Mouse (Mus musculus): ENCODE measurements around the gene Tor1aip2.

Tor1aip2 gene

GRCm38 (mm10) chr1:156070106-156070505 is 34.9 kb downstream of the Tor1aip2 start:
- Histone ChIP-seq H3K36me3 (ENCODE audit: control insufficient read depth, insufficient read depth, low read length, poor library complexity, severe bottlenecking) (peaks cover 3% of the 10 kb centered on the region), H3K27me3 (ENCODE audit: control insufficient read depth, insufficient read depth, low read length, poor library complexity, severe bottlenecking) (no peaks in the 10 kb centered on the region)
- no peak for DNase-seq (ENCODE audit: low read depth, low spot score)

- Histone ChIP-seq H3K36me3 (ENCODE audit: control insufficient read depth, insufficient read depth, low read length, poor library complexity, severe bottlenecking) (no peaks in the 10 kb centered on the region), H3K27me3 (ENCODE audit: control insufficient read depth, insufficient read depth, low read length, poor library complexity, severe bottlenecking) (no peaks in the 10 kb centered on the region)
- peak; percentile 14 for DNase-seq (ENCODE audit: low read depth, low spot score)
These were observed 38.1 kb downstream of the Tor1aip2 start for GRCm38 (mm10) chr1:156073169-156073821.

DNA sequence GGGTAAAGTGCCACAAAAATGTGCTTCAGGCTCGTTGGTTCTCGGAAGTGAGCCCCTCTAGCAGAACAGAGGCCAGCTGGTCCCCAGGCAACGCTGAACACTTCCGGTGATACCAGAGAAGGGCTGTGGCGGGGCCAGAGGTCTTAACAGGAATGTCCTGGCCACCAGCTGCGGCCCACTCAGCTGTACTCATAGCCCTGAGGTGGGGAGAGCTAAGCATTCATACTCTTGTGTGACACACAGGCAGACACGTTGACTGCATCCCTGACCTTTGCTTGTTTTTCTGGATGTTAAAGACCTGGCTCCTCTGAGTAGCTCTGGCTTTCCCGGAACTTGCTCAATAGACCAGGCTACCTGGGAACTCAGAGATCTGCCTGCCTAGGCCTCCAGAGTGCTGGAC is 39.4 kb downstream of the Tor1aip2 start:
- Histone ChIP-seq H3K36me3 (ENCODE audit: control insufficient read depth, insufficient read depth, low read length, poor library complexity, severe bottlenecking) (no peaks in the 10 kb centered on the region), H3K27me3 (ENCODE audit: control insufficient read depth, insufficient read depth, low read length, poor library complexity, severe bottlenecking) (no peaks in the 10 kb centered on the region)
- DNase-seq (ENCODE audit: low read depth, low spot score), result no peak

DNA sequence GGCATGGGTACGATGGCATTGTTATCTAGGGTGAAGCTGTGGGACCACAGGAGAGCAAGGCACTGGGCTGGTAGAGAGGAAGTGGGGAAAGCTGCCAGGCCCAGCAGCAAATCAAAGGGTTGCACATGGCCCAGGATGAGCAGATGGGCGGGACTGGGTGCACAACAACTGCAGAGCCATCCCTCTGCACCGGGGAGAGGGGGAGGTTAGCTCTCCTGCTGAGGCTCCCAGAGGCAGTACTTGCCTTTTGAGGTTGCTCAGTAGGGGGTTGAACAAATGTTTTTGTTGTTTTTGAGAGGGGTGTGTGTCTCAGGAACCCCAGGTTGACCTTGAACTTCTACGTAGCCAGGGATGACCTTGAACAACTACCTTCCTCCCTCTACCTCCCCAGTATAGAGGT is 41.3 kb downstream of the Tor1aip2 start:
- Histone ChIP-seq H3K36me3 (ENCODE audit: control insufficient read depth, insufficient read depth, low read length, poor library complexity, severe bottlenecking) (no peaks in the 10 kb centered on the region), H3K27me3 (ENCODE audit: control insufficient read depth, insufficient read depth, low read length, poor library complexity, severe bottlenecking) (no peaks in the 10 kb centered on the region)
- no peak for DNase-seq (ENCODE audit: low read depth, low spot score)

GRCm38 (mm10) chr1:156077655-156078054 is 42.5 kb downstream of the Tor1aip2 start:
- no peaks in the 10 kb centered on the region for H3K27me3 ChIP-seq (ENCODE audit: control insufficient read depth, insufficient read depth, low read length, poor library complexity, severe bottlenecking)
- DNase-seq (ENCODE audit: low read depth, low spot score), result no peak
- H3K36me3 ChIP-seq (ENCODE audit: control insufficient read depth, insufficient read depth, low read length, poor library complexity, severe bottlenecking), result no peaks in the 10 kb centered on the region

- Histone ChIP-seq H3K27me3 (ENCODE audit: control insufficient read depth, insufficient read depth, low read length, poor library complexity, severe bottlenecking) (no peaks in the 10 kb centered on the region), H3K36me3 (ENCODE audit: control insufficient read depth, insufficient read depth, low read length, poor library complexity, severe bottlenecking) (no peaks in the 10 kb centered on the region)
- no peak for DNase-seq (ENCODE audit: low read depth, low spot score)
These were observed 49.4 kb downstream of the Tor1aip2 start for GRCm38 (mm10) chr1:156084603-156085002.

- peak; percentile 64 for DNase-seq (ENCODE audit: low read depth, low spot score)
- no peaks in the 10 kb centered on the region for H3K27me3 ChIP-seq (ENCODE audit: control insufficient read depth, insufficient read depth, low read length, poor library complexity, severe bottlenecking)
- no peaks in the 10 kb centered on the region for H3K36me3 ChIP-seq (ENCODE audit: control insufficient read depth, insufficient read depth, low read length, poor library complexity, severe bottlenecking)
These were observed 50.6 kb downstream of the Tor1aip2 start for GRCm38 (mm10) chr1:156085770-156086169.

GRCm38 (mm10) chr1:156087586-156087985 is 52.4 kb downstream of the Tor1aip2 start:
- no peak for DNase-seq (ENCODE audit: low read depth, low spot score)
- H3K36me3 ChIP-seq (ENCODE audit: control insufficient read depth, insufficient read depth, low read length, poor library complexity, severe bottlenecking), result no peaks in the 10 kb centered on the region
- no peaks in the 10 kb centered on the region for H3K27me3 ChIP-seq (ENCODE audit: control insufficient read depth, insufficient read depth, low read length, poor library complexity, severe bottlenecking)

- Histone ChIP-seq H3K27me3 (ENCODE audit: control insufficient read depth, insufficient read depth, low read length, poor library complexity, severe bottlenecking) (no peaks in the 10 kb centered on the region), H3K36me3 (ENCODE audit: control insufficient read depth, insufficient read depth, low read length, poor library complexity, severe bottlenecking) (no peaks in the 10 kb centered on the region)
- peak; percentile 7 for DNase-seq (ENCODE audit: low read depth, low spot score)
These were observed 54.4 kb downstream of the Tor1aip2 start for GRCm38 (mm10) chr1:156089561-156089960.

- DNase-seq (ENCODE audit: low read depth, low spot score), result no peak
- H3K36me3 ChIP-seq (ENCODE audit: control insufficient read depth, insufficient read depth, low read length, poor library complexity, severe bottlenecking), result no peaks in the 10 kb centered on the region
- H3K27me3 ChIP-seq (ENCODE audit: control insufficient read depth, insufficient read depth, low read length, poor library complexity, severe bottlenecking), result no peaks in the 10 kb centered on the region
These were observed 54.8 kb downstream of the Tor1aip2 start for GRCm38 (mm10) chr1:156090042-156090441.

GRCm38 (mm10) chr1:156091811-156092210 is 56.6 kb downstream of the Tor1aip2 start:
- H3K27me3 ChIP-seq (ENCODE audit: control insufficient read depth, insufficient read depth, low read length, poor library complexity, severe bottlenecking), result no peaks in the 10 kb centered on the region
- no peak for DNase-seq (ENCODE audit: low read depth, low spot score)
- no peaks in the 10 kb centered on the region for H3K36me3 ChIP-seq (ENCODE audit: control insufficient read depth, insufficient read depth, low read length, poor library complexity, severe bottlenecking)

- H3K27me3 ChIP-seq (ENCODE audit: control insufficient read depth, insufficient read depth, low read length, poor library complexity, severe bottlenecking), result no peaks in the 10 kb centered on the region
- no peaks in the 10 kb centered on the region for H3K36me3 ChIP-seq (ENCODE audit: control insufficient read depth, insufficient read depth, low read length, poor library complexity, severe bottlenecking)
- DNase-seq (ENCODE audit: low read depth, low spot score), result no peak
These were observed 68.6 kb downstream of the Tor1aip2 start for GRCm38 (mm10) chr1:156103763-156104162.

- no peaks in the 10 kb centered on the region for H3K27me3 ChIP-seq (ENCODE audit: control insufficient read depth, insufficient read depth, low read length, poor library complexity, severe bottlenecking)
- no peak for DNase-seq (ENCODE audit: low read depth, low spot score)
- no peaks in the 10 kb centered on the region for H3K36me3 ChIP-seq (ENCODE audit: control insufficient read depth, insufficient read depth, low read length, poor library complexity, severe bottlenecking)
These were observed 70.2 kb downstream of the Tor1aip2 start for GRCm38 (mm10) chr1:156105381-156105780.

GRCm38 (mm10) chr1:156107424-156107823 is 72.2 kb downstream of the Tor1aip2 start:
- Histone ChIP-seq H3K27me3 (ENCODE audit: control insufficient read depth, insufficient read depth, low read length, poor library complexity, severe bottlenecking) (no peaks in the 10 kb centered on the region), H3K36me3 (ENCODE audit: control insufficient read depth, insufficient read depth, low read length, poor library complexity, severe bottlenecking) (no peaks in the 10 kb centered on the region)
- DNase-seq (ENCODE audit: low read depth, low spot score), result no peak

GRCm38 (mm10) chr1:156108400-156108799 is 73.2 kb downstream of the Tor1aip2 start:
- no peak for DNase-seq (ENCODE audit: low read depth, low spot score)
- Histone ChIP-seq H3K36me3 (ENCODE audit: control insufficient read depth, insufficient read depth, low read length, poor library complexity, severe bottlenecking) (no peaks in the 10 kb centered on the region), H3K27me3 (ENCODE audit: control insufficient read depth, insufficient read depth, low read length, poor library complexity, severe bottlenecking) (no peaks in the 10 kb centered on the region)

DNA sequence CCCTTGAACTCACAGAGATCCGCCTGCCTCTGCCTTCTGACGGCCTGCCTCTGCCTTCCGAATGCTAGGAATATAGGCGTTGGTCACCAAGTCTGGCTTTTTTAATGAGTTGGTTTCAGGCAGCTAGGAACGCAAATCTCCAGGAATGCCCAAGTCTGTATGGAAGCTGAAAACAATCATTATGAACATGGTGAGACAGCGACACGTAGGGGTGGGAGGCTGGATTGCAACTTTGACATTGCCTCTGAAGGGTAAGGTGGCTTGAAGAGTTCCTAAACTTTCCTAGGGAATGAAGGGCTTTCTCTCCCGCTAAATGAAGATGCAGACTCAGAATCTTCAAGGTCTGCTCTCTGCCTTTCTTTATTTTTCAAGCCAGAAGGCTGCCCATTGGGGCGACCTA is 75.9 kb downstream of the Tor1aip2 start:
- Histone ChIP-seq H3K27me3 (ENCODE audit: control insufficient read depth, insufficient read depth, low read length, poor library complexity, severe bottlenecking) (no peaks in the 10 kb centered on the region), H3K36me3 (ENCODE audit: control insufficient read depth, insufficient read depth, low read length, poor library complexity, severe bottlenecking) (no peaks in the 10 kb centered on the region)
- DNase-seq (ENCODE audit: low read depth, low spot score), result no peak

Measured in splenic B cell, adult 2 months (primary cell).